Mouse (Mus musculus): Measurements from ENCODE around the gene Mmp19.

GRCm38 (mm10) chr10:128807018-128807417 is 16.3 kb downstream of the Mmp19 start:
- no peak for TF ChIP-seq CTCF (IDR thresholded peaks at IDR 0.05; ENCODE audit: low read depth, low read length)
- TF ChIP-seq POLR2A (IDR thresholded peaks at IDR 0.05; ENCODE audit: borderline replicate concordance, low read depth, low read length) = no peak

Data from bone marrow macrophage, adult 2 months (primary cell).